Mouse (Mus musculus) hindbrain, embryonic 12.5 days (tissue): ENCODE measurements around the gene Fam219a. TPM values are rescaled to one million over a fixed set of nuclear protein-coding genes. Genes with fewer than 3 reads are reported as not detected.
A peak's percentile ranks its signal among the peaks of the same experiment; 100 is the strongest.

Source experiments
- ATAC-seq: fragments of 200-750 bp; cut with Nextera tagmentation; 2 replicates; pipeline ENCODE4 v1.8.0; 2017; ENCODE audit warnings: moderate TSS enrichment; ENCODE audit not compliant: low FRiP score
- H3K27ac ChIP-seq: fragments of 300-500 bp; sonication (generic); 2 replicates; pipeline ENCODE4 v1.5.1; 2016; ENCODE audit warnings: mild to moderate bottlenecking
- H3K27me3 ChIP-seq: fragments of 300-500 bp; sonication (generic); 2 replicates; pipeline ENCODE4 v1.6.1; 2016; ENCODE audit warnings: mild to moderate bottlenecking
- H3K36me3 ChIP-seq: fragments of 300-500 bp; sonication (generic); 2 replicates; pipeline ENCODE4 v1.6.1; 2016; ENCODE audit warnings: mild to moderate bottlenecking
- H3K4me1 ChIP-seq: fragments of 300-500 bp; sonication (generic); 2 replicates; pipeline ENCODE4 v1.6.1; 2016
- H3K4me2 ChIP-seq: fragments of 300-500 bp; sonication (generic); replicated peaks from 2 replicates; pipeline ENCODE4 v1.6.1; 2016; ENCODE audit warnings: mild to moderate bottlenecking
- H3K4me3 ChIP-seq: fragments of 300-500 bp; sonication (generic); 2 replicates; pipeline ENCODE4 v1.5.1; 2016; ENCODE audit warnings: mild to moderate bottlenecking
- H3K9ac ChIP-seq: fragments of 300-500 bp; sonication (generic); 2 replicates; pipeline ENCODE4 v1.6.1; 2016; ENCODE audit warnings: mild to moderate bottlenecking, moderate library complexity
- H3K9me3 ChIP-seq: fragments of 300-500 bp; sonication (generic); replicated peaks from 2 replicates; pipeline ENCODE4 v1.6.1; 2016; ENCODE audit warnings: mild to moderate bottlenecking
- WGBS: fragments of 180-500 bp; shearing (Covaris S2); methylation state at CpG from one replicate; pipeline ENCODE4 v1.1.7; 2016; 5-methylcytosine and 5-hydroxymethylcytosine counted together
- polyA plus RNA-seq: library from polyadenylated mRNA; unstranded; fragments of >200 nt; fragmentation: Nextera tagmentation; extraction: Ambion mirVana; gene quantifications from 2 replicates; pipeline ENCODE4 v1.2.1, GENCODE M21; 2016

Gene Fam219a
- polyA plus RNA-seq, 1 experiment from 2014 or later, result 12.5 TPM

DNA sequence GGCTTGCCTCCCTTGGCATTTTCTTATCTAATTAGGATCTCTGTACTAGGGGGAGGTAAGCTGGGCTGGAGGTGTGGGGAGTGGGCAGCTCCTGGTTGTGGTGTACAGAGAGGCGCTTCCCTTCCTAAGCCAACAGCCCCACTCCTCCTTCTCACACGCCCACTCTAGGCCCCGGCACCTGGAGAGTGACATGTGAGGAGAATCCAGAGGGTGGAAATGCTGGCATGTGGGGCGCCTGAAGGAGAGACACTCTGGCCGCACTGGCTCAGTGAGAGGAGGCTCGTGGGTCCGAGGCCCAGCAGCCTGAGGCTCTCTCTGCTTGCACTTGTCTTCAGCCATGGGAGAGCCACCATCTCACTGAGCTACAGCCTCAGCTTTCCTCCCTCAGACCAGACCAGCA, 51.0 kb downstream of the Fam219a start:
- peaks cover 26% of the 10 kb centered on the region for H3K36me3 ChIP-seq
- no peak for ATAC-seq
- no peaks in the 10 kb centered on the region for H3K27me3 ChIP-seq
- peaks cover under 1% of the 10 kb centered on the region; the same call in 1 of the 2 replicates for H3K4me1 ChIP-seq
- H3K4me3 ChIP-seq, result no peak overlapping the region
- 75% methylated on average over 7 of the region's 7 CpGs for WGBS
- H3K27ac ChIP-seq, result no peak overlapping the region
- H3K4me2 ChIP-seq, result no peak overlapping the region
- no peak overlapping the region for H3K9ac ChIP-seq
- no peaks in the 10 kb centered on the region for H3K9me3 ChIP-seq

DNA sequence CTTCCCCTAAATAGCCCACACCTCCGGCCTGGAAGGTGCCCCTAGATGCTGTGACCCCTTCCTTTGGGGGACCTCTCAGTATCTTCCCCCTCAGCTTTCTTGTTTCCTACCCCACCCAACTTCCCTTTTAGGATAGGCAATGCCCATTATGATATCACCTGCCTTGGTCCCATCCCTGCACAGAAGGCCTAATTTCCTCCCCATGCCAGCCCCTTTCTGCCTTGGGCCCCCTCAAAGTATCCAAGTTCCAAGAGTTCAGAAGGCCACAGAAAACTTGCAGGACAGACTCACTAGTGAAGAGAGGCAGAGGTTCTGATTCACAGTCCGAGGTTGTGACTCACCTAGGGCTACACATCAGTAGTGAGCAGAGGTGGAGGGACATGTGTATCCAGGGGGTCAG, 52.1 kb downstream of the Fam219a start, which contains the start of gene 1110017D15Rik:
1110017D15Rik (minus strand) TSS at position 101 of the 400 bp plus-strand sequence.
- H3K4me3 ChIP-seq, result no peak within 1 kb of the TSS
- whole genome bisulfite sequencing, result 93% methylated on average over 2 of the region's 2 CpGs
- H3K9me3 ChIP-seq, result no peaks in the 10 kb centered on the region
- H3K9ac ChIP-seq, result no peak within 1 kb of the TSS
- peaks cover 3% of the 10 kb centered on the region; the same call in 1 of the 2 replicates for H3K4me1 ChIP-seq
- peaks cover 26% of the 10 kb centered on the region for H3K36me3 ChIP-seq
- no peak within 1 kb of the TSS; the same call in 1 of the 2 replicates for H3K27ac ChIP-seq
- H3K27me3 ChIP-seq, result no peaks in the 10 kb centered on the region
- no peak within 1 kb of the TSS for H3K4me2 ChIP-seq
- no peak for ATAC-seq

DNA sequence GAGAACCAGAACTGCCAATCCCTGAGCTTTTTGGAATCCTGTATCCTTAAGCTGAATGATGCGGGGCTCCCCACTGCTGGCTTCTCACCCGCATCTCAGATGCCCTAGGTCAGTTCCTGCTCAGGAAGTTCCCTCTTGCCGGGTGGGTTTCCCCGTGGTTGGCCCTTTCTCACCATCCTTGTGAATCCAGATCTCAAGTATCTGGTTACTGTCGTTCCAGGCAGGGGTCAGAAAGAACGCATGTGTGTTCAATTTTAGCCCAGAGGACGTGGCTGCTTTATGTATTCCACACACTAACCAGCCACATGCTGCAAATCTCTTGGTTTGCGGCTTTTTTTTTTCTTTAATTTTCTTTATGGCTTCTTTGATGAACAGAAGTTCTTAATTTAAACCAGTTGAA, 55.6 kb downstream of the Fam219a start:
- Histone ChIP-seq H3K36me3 (peaks cover 8% of the 10 kb centered on the region; the same call in 1 of the 2 replicates), H3K4me3 (no peak overlapping the region), H3K27ac (no peak overlapping the region; the same call in 1 of the 2 replicates), H3K4me2 (no peak overlapping the region), H3K9ac (no peak overlapping the region), H3K4me1 (peaks cover 3% of the 10 kb centered on the region; the same call in 1 of the 2 replicates), H3K9me3 (no peaks in the 10 kb centered on the region), H3K27me3 (peaks cover 7% of the 10 kb centered on the region; the same call in 1 of the 2 replicates)
- ATAC-seq, result no peak
- 33% methylated on average over 8 of the region's 8 CpGs for WGBS

DNA sequence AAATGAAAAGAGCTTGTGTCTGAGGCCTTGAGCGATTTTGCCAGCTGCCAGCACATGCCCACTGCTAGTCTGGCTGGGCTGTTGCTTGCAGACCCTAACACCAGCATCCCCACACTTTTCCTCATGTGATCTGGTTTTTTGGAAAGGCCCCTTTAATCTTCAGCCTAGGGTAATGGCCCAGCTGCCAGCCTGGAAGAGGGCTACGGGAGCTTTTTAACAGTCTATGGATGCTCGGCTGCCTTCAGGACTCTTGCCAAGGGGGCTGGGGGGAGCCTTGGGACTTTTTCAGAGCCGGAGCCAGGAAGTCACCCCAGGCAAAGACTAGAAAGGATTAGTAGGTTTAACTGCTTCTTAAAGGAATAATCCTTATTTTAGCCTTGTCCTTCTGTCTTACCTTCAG, 56.0 kb downstream of the Fam219a start:
- H3K9ac ChIP-seq, result no peak overlapping the region
- no peak for ATAC-seq
- H3K4me2 ChIP-seq, result no peak overlapping the region
- no peak overlapping the region for H3K4me3 ChIP-seq
- no peaks in the 10 kb centered on the region for H3K9me3 ChIP-seq
- peaks cover 11% of the 10 kb centered on the region; the same call in 1 of the 2 replicates for H3K27me3 ChIP-seq
- peaks cover 3% of the 10 kb centered on the region; the same call in 1 of the 2 replicates for H3K4me1 ChIP-seq
- 41% methylated on average over 4 of the region's 4 CpGs for WGBS
- peaks cover 4% of the 10 kb centered on the region; the same call in 1 of the 2 replicates for H3K36me3 ChIP-seq
- no peak overlapping the region; the same call in none of the 2 replicates for H3K27ac ChIP-seq

- WGBS, result 40% methylated on average over 7 of the region's 7 CpGs
- H3K36me3 ChIP-seq, result no peaks in the 10 kb centered on the region
- H3K27me3 ChIP-seq, result peaks cover 15% of the 10 kb centered on the region; the same call in 1 of the 2 replicates
- ATAC-seq, result no peak
- H3K4me3 ChIP-seq, result no peak overlapping the region
- no peak overlapping the region for H3K27ac ChIP-seq
- no peaks in the 10 kb centered on the region for H3K9me3 ChIP-seq
- peaks cover 15% of the 10 kb centered on the region for H3K4me1 ChIP-seq
- H3K9ac ChIP-seq, result no peak overlapping the region
- peak overlapping the region; percentile 84 for H3K4me2 ChIP-seq
Measured at GRCm38 (mm10) chr4:41507998-41508397, 61.3 kb downstream of the Fam219a start.

DNA sequence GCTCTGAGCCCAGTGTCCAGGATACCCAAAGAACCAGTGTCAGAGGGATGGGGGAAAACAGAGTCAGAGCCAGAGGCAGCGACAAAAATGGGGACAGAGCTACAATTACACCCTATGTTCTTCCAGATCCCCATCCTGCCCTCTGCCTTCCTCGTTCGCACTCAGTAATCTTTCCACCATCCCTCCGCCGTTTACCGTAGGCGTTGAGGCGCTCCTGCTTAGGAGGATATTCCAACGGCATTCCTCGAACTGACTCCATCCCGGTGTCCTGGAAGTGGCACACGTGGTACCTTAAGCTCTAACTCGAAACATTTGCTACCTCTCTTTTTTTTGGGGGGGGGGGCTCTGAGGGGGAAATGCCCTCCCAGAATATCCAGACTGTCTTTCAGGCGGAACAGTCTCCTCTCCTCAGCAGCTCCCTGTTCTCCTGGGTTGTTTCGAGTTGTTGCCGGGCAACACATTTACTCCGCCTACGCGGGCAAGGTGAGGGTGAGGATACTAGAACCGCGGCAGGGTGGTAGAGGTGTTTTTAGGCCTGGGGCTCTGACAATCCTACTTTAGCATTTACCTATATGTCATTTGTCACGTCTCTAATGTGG, 61.9 kb downstream of the Fam219a start:
- H3K4me3 ChIP-seq, result peak overlapping the region; percentile 50
- H3K9me3 ChIP-seq, result no peaks in the 10 kb centered on the region
- peaks cover 17% of the 10 kb centered on the region; the same call in 1 of the 2 replicates for H3K27me3 ChIP-seq
- ATAC-seq, result peak; percentile 28
- peak overlapping the region; percentile 84 for H3K4me2 ChIP-seq
- H3K36me3 ChIP-seq, result no peaks in the 10 kb centered on the region
- H3K9ac ChIP-seq, result peak overlapping the region; percentile 74
- H3K27ac ChIP-seq, result peak overlapping the region; percentile 70
- H3K4me1 ChIP-seq, result peaks cover 20% of the 10 kb centered on the region
- under 1% methylated on average over 22 of the region's 22 CpGs for WGBS

GRCm38 (mm10) chr4:41506906-41507305, 62.4 kb downstream of the Fam219a start:
- peak overlapping the region; percentile 84 for H3K4me2 ChIP-seq
- peaks cover 20% of the 10 kb centered on the region for H3K27me3 ChIP-seq
- H3K36me3 ChIP-seq, result no peaks in the 10 kb centered on the region
- peak overlapping the region; percentile 70 for H3K27ac ChIP-seq
- H3K9me3 ChIP-seq, result no peaks in the 10 kb centered on the region
- peaks cover 25% of the 10 kb centered on the region for H3K4me1 ChIP-seq
- under 1% methylated on average over 29 of the region's 29 CpGs for WGBS
- peak overlapping the region; percentile 50 for H3K4me3 ChIP-seq
- peak overlapping the region; percentile 74 for H3K9ac ChIP-seq
- ATAC-seq, result peak; percentile 76

- peaks cover 30% of the 10 kb centered on the region for H3K4me1 ChIP-seq
- 12% methylated on average over 13 of the region's 13 CpGs for WGBS
- H3K9me3 ChIP-seq, result no peaks in the 10 kb centered on the region
- peak overlapping the region; percentile 84 for H3K4me2 ChIP-seq
- no peaks in the 10 kb centered on the region for H3K36me3 ChIP-seq
- H3K27me3 ChIP-seq, result peaks cover 23% of the 10 kb centered on the region
- no peak overlapping the region for H3K9ac ChIP-seq
- H3K4me3 ChIP-seq, result no peak overlapping the region
- 0 out of 2 replicates have a peak overlapping the region, but pooled peaks have one; percentile 8 for H3K27ac ChIP-seq
- ATAC-seq, result no peak
Measured at GRCm38 (mm10) chr4:41506156-41506555, 63.2 kb downstream of the Fam219a start.

- Histone ChIP-seq H3K4me2 (no peak overlapping the region), H3K27ac (no peak overlapping the region), H3K9me3 (no peaks in the 10 kb centered on the region), H3K4me1 (peaks cover 30% of the 10 kb centered on the region), H3K36me3 (no peaks in the 10 kb centered on the region), H3K9ac (no peak overlapping the region), H3K4me3 (no peak overlapping the region), H3K27me3 (peaks cover 34% of the 10 kb centered on the region)
- ATAC-seq, result no peak
- 59% methylated on average over 11 of the region's 11 CpGs for WGBS
Measured at GRCm38 (mm10) chr4:41505131-41505551, 64.2 kb downstream of the Fam219a start.

DNA sequence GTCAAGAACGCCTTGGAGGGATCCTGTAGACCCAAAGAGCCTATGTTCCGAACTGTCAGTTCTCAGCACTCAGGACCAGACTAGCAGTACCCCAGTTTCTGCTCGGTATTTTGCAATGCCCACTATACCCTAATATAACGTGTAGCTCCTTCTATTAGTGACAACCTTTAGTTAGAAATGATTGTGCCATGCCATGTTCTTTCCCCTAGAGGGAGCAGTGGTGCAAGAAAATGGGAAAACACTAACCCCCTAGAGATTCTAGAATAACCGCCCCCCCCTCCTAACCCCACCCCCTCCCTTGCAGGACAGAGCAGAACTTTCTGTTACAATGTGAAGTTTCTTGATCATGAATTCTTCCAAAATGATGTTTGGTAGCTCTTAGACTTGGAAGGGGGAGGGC, 65.0 kb downstream of the Fam219a start:
- ATAC-seq, result no peak
- H3K27me3 ChIP-seq, result peaks cover 42% of the 10 kb centered on the region
- WGBS, result 71% methylated on average over 5 of the region's 5 CpGs
- no peak overlapping the region for H3K4me3 ChIP-seq
- H3K4me2 ChIP-seq, result no peak overlapping the region
- no peak overlapping the region for H3K9ac ChIP-seq
- H3K9me3 ChIP-seq, result no peaks in the 10 kb centered on the region
- no peaks in the 10 kb centered on the region for H3K36me3 ChIP-seq
- no peak overlapping the region for H3K27ac ChIP-seq
- peaks cover 33% of the 10 kb centered on the region for H3K4me1 ChIP-seq

DNA sequence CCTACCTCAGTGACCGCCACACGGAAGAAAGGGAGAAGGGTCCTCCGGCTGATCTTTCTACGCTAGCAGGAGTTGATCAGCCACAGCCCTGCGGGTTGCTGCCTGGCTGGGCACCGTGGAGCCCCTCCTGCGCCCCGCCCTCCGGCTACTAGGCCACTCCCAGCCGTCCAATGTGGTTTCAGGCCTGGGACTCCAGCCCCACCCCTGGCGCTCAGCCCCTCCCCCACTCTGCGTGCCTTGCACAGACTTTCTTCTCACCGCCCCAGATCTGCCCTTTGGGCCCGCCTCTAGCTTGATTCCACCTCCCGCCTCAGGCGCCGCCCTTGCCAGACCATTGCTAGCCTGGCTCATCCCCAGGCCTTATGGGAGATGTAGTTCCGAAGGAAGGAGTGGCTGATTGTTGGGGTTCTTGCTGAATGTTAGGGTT, 66.3 kb downstream of the Fam219a start, which contains the start of gene AI464131:
AI464131 (minus strand) TSS at position 91 of the 427 bp plus-strand sequence.
- peak; percentile 87 for ATAC-seq
- peaks cover 46% of the 10 kb centered on the region for H3K4me1 ChIP-seq
- peak within 1 kb of the TSS; percentile 35 for H3K4me3 ChIP-seq
- WGBS, result under 1% methylated on average over 18 of the region's 18 CpGs
- H3K9ac ChIP-seq, result peak within 1 kb of the TSS; percentile 54; the same call in 1 of the 2 replicates
- peak within 1 kb of the TSS; percentile 63 for H3K4me2 ChIP-seq
- H3K9me3 ChIP-seq, result no peaks in the 10 kb centered on the region
- H3K27ac ChIP-seq, result peak within 1 kb of the TSS; percentile 40; the same call in 1 of the 2 replicates
- no peaks in the 10 kb centered on the region for H3K36me3 ChIP-seq
- H3K27me3 ChIP-seq, result peaks cover 47% of the 10 kb centered on the region

DNA sequence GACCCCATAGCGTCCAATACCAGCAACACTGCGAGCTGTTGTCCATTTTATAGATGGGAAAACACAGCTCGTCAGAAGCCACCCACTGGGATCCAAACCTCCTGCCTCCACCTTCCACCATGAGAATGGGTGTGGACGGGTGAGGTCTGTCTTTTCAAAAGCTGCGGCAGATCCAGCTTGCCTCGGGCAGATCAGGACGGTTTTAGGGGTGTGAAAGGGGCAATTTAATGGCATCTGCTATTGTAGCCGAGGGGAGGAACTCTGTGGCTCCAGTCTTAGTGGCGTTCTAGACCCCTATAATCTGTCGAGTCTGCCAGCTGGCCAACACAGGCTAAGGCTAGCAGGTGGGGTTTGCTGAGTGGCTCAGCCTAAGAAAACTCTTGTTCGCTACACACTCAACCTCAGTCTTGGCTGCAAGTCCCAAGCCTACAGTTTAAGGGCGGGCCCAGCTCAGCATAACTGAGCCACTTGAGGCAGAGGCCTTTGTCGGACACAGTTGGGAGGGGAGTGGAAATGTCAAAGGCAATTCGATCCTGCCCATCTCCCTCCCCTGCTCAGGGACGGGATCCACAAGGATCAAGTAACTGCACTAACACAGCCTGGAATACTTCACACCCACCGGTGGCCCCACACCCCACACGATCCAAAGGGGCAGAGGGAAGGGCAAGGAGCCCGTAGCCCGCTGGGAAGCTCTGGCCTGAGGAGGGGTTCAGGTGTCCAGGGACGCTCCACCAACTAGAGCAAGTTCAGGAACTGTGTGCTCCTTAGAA, 67.0 kb downstream of the Fam219a start:
- Histone ChIP-seq H3K4me3 (peak overlapping the region; percentile 35), H3K27me3 (peaks cover 53% of the 10 kb centered on the region), H3K36me3 (no peaks in the 10 kb centered on the region), H3K9me3 (no peaks in the 10 kb centered on the region), H3K4me1 (peaks cover 48% of the 10 kb centered on the region), H3K9ac (peak overlapping the region; percentile 54; the same call in 1 of the 2 replicates), H3K4me2 (peak overlapping the region; percentile 63), H3K27ac (peak overlapping the region; percentile 40; the same call in 1 of the 2 replicates)
- peak; percentile 36 for ATAC-seq
- WGBS, result 9% methylated on average over 20 of the region's 20 CpGs
